Mouse (Mus musculus): ENCODE measurements around the gene Ap2m1.

DNA sequence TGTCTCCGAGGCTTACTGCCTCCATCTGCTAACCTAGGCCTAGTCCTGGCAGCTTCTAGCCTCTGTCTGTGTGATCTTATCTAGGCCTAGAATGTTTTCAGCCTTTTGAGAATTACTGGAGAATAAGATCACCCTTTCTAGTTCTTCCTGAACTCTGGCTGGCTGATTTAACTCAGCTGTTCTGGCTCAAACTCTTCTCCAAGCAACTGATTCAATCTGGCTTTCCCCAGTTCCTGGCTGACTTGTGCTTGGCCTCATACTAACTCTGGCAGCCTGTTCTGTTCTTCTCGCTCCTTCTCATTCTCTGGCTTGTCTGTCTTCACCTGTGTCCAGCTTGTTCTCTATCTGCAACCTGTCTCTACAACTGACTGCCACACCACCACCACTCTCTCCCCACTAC lies 44.0 kb upstream of the Ap2m1 start:
- no peak for TF ChIP-seq POLR2A (IDR thresholded peaks at IDR 0.05; ENCODE audit: low read depth, low read length)
- no peak for TF ChIP-seq CTCF (conservative IDR thresholded peaks at IDR 0.05 in 1 of 2, IDR thresholded peaks at IDR 0.05 in 1 of 2; ENCODE audit: low read depth in 2 of 2, low read length in 2 of 2)
- TF ChIP-seq GABPA (IDR thresholded peaks at IDR 0.05; ENCODE audit: insufficient replicate concordance, low read depth, low read length), result no peak
- no peak for TF ChIP-seq MAX (IDR thresholded peaks at IDR 0.05; ENCODE audit: low read length)
- no peak for TF ChIP-seq USF1 (IDR thresholded peaks at IDR 0.05; ENCODE audit: low read depth, low read length)

Measured in CH12.LX (cell line).